Mouse (Mus musculus) monocyte, adult 2 months (primary cell): ENCODE results near the gene Gm47995.

Source experiments
- DNase-seq, 2 experiments: peaks; one replicate each; pipeline ENCODE4 v3.0.0; 2022; ENCODE audit warnings: low spot score in 2 of 2, low read depth in 1 of 2

Gm47995 gene

GRCm38 (mm10) chr1:151227506-151227905 lies 29.3 kb downstream of the Gm47995 start:
- no peak for DNase-seq

GRCm38 (mm10) chr1:151228320-151228989 lies 30.2 kb downstream of the Gm47995 start:
- no peak for DNase-seq

- DNase-seq, result no peak
Measured at GRCm38 (mm10) chr1:151232346-151232745, 34.1 kb downstream of the Gm47995 start.

- DNase-seq, result no peak
Measured at GRCm38 (mm10) chr1:151233756-151234155, 35.5 kb downstream of the Gm47995 start.

- no peak for DNase-seq
Measured at GRCm38 (mm10) chr1:151235574-151235973, 37.3 kb downstream of the Gm47995 start.

DNA sequence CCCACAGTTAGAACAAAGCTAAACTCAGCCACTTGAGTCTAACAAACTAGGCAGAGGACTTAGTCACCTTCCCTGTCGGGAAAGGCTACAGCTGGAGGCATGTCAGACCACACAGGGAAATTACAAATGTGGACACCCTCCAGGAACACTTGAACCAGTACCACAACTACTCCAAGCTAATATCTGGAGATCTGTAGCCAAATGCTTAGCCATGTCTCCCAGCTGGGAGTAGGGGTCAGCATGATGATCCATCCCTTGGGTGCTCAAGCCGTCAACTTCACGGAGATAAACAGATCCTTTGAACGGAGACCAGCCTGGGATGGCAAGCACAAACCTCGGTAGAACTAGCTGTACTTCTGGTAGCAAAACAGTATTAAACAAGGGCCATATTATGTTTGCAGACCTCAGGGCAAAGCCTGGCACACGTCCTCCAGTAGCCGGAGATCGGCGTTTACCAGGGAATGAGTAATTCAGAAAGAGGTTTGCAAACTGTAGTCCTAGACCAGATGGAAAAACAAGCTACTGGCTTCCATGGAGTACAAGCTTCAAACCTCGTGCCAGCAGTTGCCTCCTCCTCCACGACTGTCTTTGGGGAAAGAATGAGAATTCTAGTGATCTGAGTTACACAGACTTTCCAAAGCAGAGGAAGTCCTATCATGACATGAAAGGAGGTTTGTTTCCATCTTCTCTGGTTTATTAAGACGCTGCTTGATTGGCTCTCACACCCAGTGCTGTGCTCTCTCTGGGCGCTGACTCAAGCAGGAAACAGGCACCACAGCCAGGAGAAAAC lies 38.1 kb downstream of the Gm47995 start:
- DNase-seq, result no peak

DNA sequence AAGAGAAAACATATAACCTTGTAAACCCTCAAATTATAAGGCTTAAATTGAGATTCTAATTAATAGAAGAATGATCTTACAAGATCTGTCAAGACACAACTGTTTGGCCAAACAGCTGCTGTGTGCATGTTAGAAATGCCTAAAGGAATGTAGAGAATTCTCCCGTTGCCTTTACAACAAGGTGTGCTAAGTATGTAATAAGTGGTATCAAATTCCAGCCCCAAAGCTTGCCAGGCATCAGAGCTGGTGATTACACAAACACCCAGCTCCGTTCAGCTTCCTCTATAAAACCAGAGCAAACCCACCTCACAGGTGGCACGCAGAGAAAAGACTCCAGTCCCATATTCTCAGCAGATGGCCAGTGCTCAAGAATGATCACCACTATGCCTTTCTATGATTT lies 39.5 kb downstream of the Gm47995 start:
- no peak for DNase-seq

DNA sequence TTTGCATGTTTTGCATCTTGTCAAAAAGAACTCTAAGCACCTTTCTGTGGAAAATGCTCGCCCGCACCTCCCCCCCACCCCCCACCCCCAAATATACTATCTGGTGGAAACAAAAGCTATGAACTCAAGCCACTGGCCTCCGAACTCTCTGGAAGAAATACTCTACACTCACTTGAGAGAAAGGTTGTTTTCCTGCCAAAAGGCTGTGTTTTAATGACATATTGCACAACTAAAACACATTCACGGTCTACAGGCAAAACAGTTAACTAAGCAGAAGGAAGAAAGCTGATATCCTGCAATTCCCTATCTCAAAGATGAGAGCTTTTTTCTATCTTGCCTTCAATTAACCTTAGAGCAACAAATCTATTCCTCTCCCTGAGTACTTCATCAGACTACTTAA lies 45.1 kb downstream of the Gm47995 start:
- no peak for DNase-seq

- DNase-seq, result no peak
Measured at GRCm38 (mm10) chr1:151244013-151244412, 45.8 kb downstream of the Gm47995 start.

- no peak for DNase-seq
Measured at GRCm38 (mm10) chr1:151244761-151245160, 46.5 kb downstream of the Gm47995 start.

DNA sequence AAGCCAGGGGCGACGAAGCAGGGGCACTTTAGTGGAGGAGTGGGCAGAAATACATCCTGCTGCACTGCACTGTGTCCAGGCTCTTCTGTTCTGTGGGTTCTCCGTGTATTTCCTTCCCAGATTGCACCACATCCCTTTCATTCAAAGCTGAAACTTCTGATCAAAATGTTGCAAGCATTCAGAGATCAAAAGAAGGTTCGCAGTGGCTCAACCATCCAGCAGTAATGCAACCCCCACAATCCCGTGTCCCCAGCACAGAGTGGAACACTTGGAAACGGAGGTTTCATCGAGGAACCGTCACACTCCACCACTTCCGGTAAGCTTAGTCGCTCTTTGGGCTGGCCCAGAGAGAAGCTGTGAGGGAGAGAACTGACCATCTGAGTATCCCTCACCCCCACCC lies 46.9 kb downstream of the Gm47995 start:
- no peak for DNase-seq

DNA sequence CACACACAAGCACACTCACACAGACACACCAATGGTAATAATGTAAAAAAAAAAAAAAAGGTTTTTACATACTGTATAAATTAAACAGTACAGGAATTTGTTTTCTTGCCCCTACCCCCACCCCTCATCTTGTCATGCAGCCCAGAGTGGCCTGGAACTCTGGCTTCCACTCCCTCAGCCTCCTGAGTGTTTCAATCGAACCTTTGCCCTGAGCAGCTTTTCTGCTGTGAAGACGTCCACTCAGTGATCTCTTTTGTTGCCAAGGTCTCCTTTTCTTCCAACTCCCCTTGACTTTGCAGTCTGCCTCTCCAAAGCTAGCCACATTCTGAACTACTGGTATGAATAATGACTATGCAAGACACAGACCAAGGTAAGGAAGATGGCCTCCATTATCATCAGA lies 47.6 kb downstream of the Gm47995 start:
- no peak for DNase-seq
